Mouse (Mus musculus): ENCODE measurements around the gene Gnat3. TPM values are rescaled to one million over a fixed set of nuclear protein-coding genes. Genes with fewer than 3 reads are reported as not detected.

Gene Gnat3
- polyA plus RNA-seq, 1 experiment, result not detected

DNA sequence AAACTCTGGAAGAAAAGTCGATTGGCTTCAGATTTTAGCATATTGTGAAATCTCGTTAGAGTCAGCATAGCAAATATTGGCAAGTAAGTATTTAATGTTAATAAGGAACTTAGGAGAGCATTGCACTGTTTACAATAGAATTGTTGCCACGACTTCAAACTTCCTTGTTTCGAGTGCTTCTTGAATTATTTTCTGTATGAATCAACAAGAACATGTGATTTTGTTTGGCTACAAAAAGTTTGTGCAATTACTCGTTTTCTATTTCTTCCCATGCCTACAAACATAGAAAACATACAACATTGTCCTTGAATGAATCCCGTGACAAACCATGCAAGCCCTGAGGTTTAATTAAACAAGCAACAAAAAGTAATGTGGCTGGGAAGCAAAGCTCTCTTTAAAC is 37.8 kb downstream of the Gnat3 start:
- Histone ChIP-seq H3K27ac (ENCODE audit: insufficient read depth, low read length) (no peak overlapping the region), H3K36me3 (ENCODE audit: control insufficient read depth, insufficient read depth, low read length, poor library complexity, severe bottlenecking) (no peaks in the 10 kb centered on the region), H3K9me3 (replicated peaks; ENCODE audit: control insufficient read depth, insufficient read depth, low read length, poor library complexity, severe bottlenecking) (no peaks in the 10 kb centered on the region), H3K4me3 (ENCODE audit: low read depth, low read length) (no peak overlapping the region), H3K27me3 (ENCODE audit: control insufficient read depth, insufficient read depth, low read length, poor library complexity, severe bottlenecking) (no peaks in the 10 kb centered on the region), H3K4me1 (ENCODE audit: control insufficient read depth, insufficient read depth, low read length) (no peaks in the 10 kb centered on the region), H3K9ac (ENCODE audit: low read depth, poor library complexity, severe bottlenecking) (no peak overlapping the region)
- TF ChIP-seq CTCF (IDR thresholded peaks at IDR 0.05; ENCODE audit: low read depth, low read length) (no peak), EP300 (IDR thresholded peaks at IDR 0.05; ENCODE audit: insufficient read depth, low read depth, low read length) (no peak), POLR2A (IDR thresholded peaks at IDR 0.05; ENCODE audit: insufficient read depth, low read length) (no peak)

DNA sequence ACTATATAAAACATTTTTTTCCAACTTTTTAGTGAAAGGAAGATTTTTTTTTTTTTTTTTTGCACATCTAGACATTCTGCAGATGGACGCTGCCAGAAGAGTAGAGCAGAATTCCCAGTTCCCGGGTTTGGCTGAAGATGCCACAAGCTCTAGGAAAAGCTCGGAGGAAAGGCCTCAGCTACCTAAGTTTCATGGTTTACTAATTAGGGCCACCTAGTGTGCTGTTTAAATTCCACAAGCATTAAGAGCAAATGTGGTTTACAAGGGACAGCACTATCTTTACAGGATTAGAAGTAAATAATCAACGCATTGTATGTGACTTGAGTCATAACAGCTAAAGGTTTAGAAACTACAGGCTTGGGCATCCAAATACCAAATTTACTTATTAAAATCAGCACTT is 39.3 kb downstream of the Gnat3 start:
- Histone ChIP-seq H3K4me3 (ENCODE audit: low read depth, low read length) (no peak overlapping the region), H3K9ac (ENCODE audit: low read depth, poor library complexity, severe bottlenecking) (no peak overlapping the region), H3K36me3 (ENCODE audit: control insufficient read depth, insufficient read depth, low read length, poor library complexity, severe bottlenecking) (no peaks in the 10 kb centered on the region), H3K9me3 (replicated peaks; ENCODE audit: control insufficient read depth, insufficient read depth, low read length, poor library complexity, severe bottlenecking) (no peaks in the 10 kb centered on the region), H3K4me1 (ENCODE audit: control insufficient read depth, insufficient read depth, low read length) (no peaks in the 10 kb centered on the region), H3K27ac (ENCODE audit: insufficient read depth, low read length) (no peak overlapping the region), H3K27me3 (ENCODE audit: control insufficient read depth, insufficient read depth, low read length, poor library complexity, severe bottlenecking) (no peaks in the 10 kb centered on the region)
- TF ChIP-seq EP300 (IDR thresholded peaks at IDR 0.05; ENCODE audit: insufficient read depth, low read depth, low read length), result no peak
- no peak for TF ChIP-seq POLR2A (IDR thresholded peaks at IDR 0.05; ENCODE audit: insufficient read depth, low read length)
- no peak for TF ChIP-seq CTCF (IDR thresholded peaks at IDR 0.05; ENCODE audit: low read depth, low read length)

DNA sequence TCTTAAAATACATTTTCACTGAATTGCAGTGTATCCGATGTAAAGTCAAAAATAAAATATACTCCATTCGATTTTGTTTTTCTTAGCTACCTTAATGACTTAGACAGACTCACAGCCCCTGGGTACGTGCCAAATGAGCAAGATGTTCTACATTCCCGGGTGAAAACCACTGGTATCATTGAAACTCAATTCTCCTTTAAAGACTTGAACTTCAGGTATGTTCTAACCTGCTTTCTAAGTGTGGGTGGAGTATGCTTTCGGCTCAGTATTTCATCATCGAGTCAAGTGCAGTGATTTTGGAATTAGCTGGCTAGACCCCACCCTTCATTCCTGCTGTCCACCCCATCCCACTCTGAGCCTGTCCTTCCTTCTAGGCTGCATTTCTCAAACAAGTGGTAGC is 41.3 kb downstream of the Gnat3 start:
- Histone ChIP-seq H3K4me1 (ENCODE audit: control insufficient read depth, insufficient read depth, low read length) (no peaks in the 10 kb centered on the region), H3K27me3 (ENCODE audit: control insufficient read depth, insufficient read depth, low read length, poor library complexity, severe bottlenecking) (no peaks in the 10 kb centered on the region), H3K9me3 (replicated peaks; ENCODE audit: control insufficient read depth, insufficient read depth, low read length, poor library complexity, severe bottlenecking) (no peaks in the 10 kb centered on the region), H3K36me3 (ENCODE audit: control insufficient read depth, insufficient read depth, low read length, poor library complexity, severe bottlenecking) (no peaks in the 10 kb centered on the region), H3K4me3 (ENCODE audit: low read depth, low read length) (no peak overlapping the region), H3K27ac (ENCODE audit: insufficient read depth, low read length) (no peak overlapping the region), H3K9ac (ENCODE audit: low read depth, poor library complexity, severe bottlenecking) (no peak overlapping the region)
- TF ChIP-seq EP300 (IDR thresholded peaks at IDR 0.05; ENCODE audit: insufficient read depth, low read depth, low read length) (no peak), POLR2A (IDR thresholded peaks at IDR 0.05; ENCODE audit: insufficient read depth, low read length) (no peak), CTCF (IDR thresholded peaks at IDR 0.05; ENCODE audit: low read depth, low read length) (no peak)

GRCm38 (mm10) chr5:18004824-18005611 is 42.7 kb downstream of the Gnat3 start:
- no peak for TF ChIP-seq EP300 (IDR thresholded peaks at IDR 0.05; ENCODE audit: insufficient read depth, low read depth, low read length)
- TF ChIP-seq POLR2A (IDR thresholded peaks at IDR 0.05; ENCODE audit: insufficient read depth, low read length), result no peak
- TF ChIP-seq CTCF (IDR thresholded peaks at IDR 0.05; ENCODE audit: low read depth, low read length), result no peak
- Histone ChIP-seq H3K4me1 (ENCODE audit: control insufficient read depth, insufficient read depth, low read length) (no peaks in the 10 kb centered on the region), H3K9ac (ENCODE audit: low read depth, poor library complexity, severe bottlenecking) (no peak overlapping the region), H3K36me3 (ENCODE audit: control insufficient read depth, insufficient read depth, low read length, poor library complexity, severe bottlenecking) (no peaks in the 10 kb centered on the region), H3K27ac (ENCODE audit: insufficient read depth, low read length) (no peak overlapping the region), H3K27me3 (ENCODE audit: control insufficient read depth, insufficient read depth, low read length, poor library complexity, severe bottlenecking) (no peaks in the 10 kb centered on the region), H3K4me3 (ENCODE audit: low read depth, low read length) (no peak overlapping the region), H3K9me3 (replicated peaks; ENCODE audit: control insufficient read depth, insufficient read depth, low read length, poor library complexity, severe bottlenecking) (no peaks in the 10 kb centered on the region)

DNA sequence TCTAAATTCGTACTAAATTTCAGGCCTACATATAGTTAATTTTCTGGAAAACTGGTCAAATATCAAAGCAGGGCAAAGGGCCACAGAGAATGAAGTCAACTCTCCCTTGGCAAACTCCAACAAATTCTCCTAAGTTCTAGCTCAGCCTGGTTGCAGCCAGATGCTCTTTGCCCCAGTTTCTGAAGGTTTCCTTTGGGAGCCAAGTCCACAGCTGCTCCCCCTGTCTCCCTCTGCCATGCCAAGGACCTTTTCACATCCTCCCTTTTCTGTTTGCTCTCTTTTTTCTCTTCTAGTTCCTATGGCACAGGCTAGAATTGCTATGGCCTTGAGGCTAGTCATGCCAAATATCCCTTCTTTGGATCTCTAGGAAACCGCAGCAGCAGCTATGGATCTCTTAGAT is 43.8 kb downstream of the Gnat3 start:
- Histone ChIP-seq H3K4me3 (ENCODE audit: low read depth, low read length) (no peak overlapping the region), H3K36me3 (ENCODE audit: control insufficient read depth, insufficient read depth, low read length, poor library complexity, severe bottlenecking) (no peaks in the 10 kb centered on the region), H3K27me3 (ENCODE audit: control insufficient read depth, insufficient read depth, low read length, poor library complexity, severe bottlenecking) (no peaks in the 10 kb centered on the region), H3K4me1 (ENCODE audit: control insufficient read depth, insufficient read depth, low read length) (no peaks in the 10 kb centered on the region), H3K9ac (ENCODE audit: low read depth, poor library complexity, severe bottlenecking) (no peak overlapping the region), H3K27ac (ENCODE audit: insufficient read depth, low read length) (no peak overlapping the region), H3K9me3 (replicated peaks; ENCODE audit: control insufficient read depth, insufficient read depth, low read length, poor library complexity, severe bottlenecking) (no peaks in the 10 kb centered on the region)
- TF ChIP-seq POLR2A (IDR thresholded peaks at IDR 0.05; ENCODE audit: insufficient read depth, low read length) (no peak), CTCF (IDR thresholded peaks at IDR 0.05; ENCODE audit: low read depth, low read length) (no peak), EP300 (IDR thresholded peaks at IDR 0.05; ENCODE audit: insufficient read depth, low read depth, low read length) (no peak)

DNA sequence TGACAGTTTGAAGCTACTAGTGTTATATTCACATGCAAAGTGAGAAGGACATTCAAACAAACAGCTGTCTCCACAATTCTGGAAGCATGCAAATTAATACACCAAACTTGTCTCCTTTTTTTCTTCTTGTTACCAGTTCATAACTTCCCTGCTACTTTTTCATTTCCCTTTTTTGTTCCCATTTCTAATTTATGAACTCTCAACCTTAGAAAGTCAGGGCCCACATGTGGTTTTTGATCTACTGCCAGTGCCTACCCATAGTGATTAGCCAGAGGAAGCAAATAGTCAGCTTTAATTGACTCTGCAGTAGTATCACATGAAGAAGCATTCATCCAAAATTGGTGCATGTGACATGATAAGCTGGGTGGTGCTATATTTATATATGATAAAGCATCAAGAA is 44.7 kb downstream of the Gnat3 start:
- Histone ChIP-seq H3K27me3 (ENCODE audit: control insufficient read depth, insufficient read depth, low read length, poor library complexity, severe bottlenecking) (no peaks in the 10 kb centered on the region), H3K9me3 (replicated peaks; ENCODE audit: control insufficient read depth, insufficient read depth, low read length, poor library complexity, severe bottlenecking) (no peaks in the 10 kb centered on the region), H3K27ac (ENCODE audit: insufficient read depth, low read length) (no peak overlapping the region), H3K9ac (ENCODE audit: low read depth, poor library complexity, severe bottlenecking) (no peak overlapping the region), H3K36me3 (ENCODE audit: control insufficient read depth, insufficient read depth, low read length, poor library complexity, severe bottlenecking) (no peaks in the 10 kb centered on the region), H3K4me3 (ENCODE audit: low read depth, low read length) (no peak overlapping the region), H3K4me1 (ENCODE audit: control insufficient read depth, insufficient read depth, low read length) (no peaks in the 10 kb centered on the region)
- TF ChIP-seq CTCF (IDR thresholded peaks at IDR 0.05; ENCODE audit: low read depth, low read length) (no peak), EP300 (IDR thresholded peaks at IDR 0.05; ENCODE audit: insufficient read depth, low read depth, low read length) (no peak), POLR2A (IDR thresholded peaks at IDR 0.05; ENCODE audit: insufficient read depth, low read length) (no peak)

All from ES-Bruce4 (cell line).